Mouse (Mus musculus) megakaryocyte progenitor cell, adult 5-6 weeks (primary cell): ENCODE data around the gene Ctsh. TPM values are rescaled to one million over a fixed set of nuclear protein-coding genes. Genes with fewer than 3 reads are reported as not detected.
A peak's percentile ranks its signal among the peaks of the same experiment; 100 is the strongest.

Experiments used
- ATAC-seq: replicated peaks from 2 replicates; pipeline ENCODE4 v1.8.0; 2016; ENCODE audit warnings: mild to moderate bottlenecking, moderate TSS enrichment, inconsistent platforms; ENCODE audit not compliant: poor library complexity
- total RNA-seq, 2 experiments: library from RNA; stranded (forward) in 1 of 2; stranded (reverse) in 1 of 2; fragments of 157-497, 149-512 nt in 1 of 2; fragments of 200-1000 nt in 1 of 2; gene quantifications; 2 replicates each; pipeline versions ENCODE4 v1.2.3 to v1.2.4; 2015 to 2017

Ctsh gene
- total RNA-seq (2015), result 78.9 and 96.1 TPM in 2 replicates
- 44.7 and 52.8 TPM in 2 replicates for total RNA-seq (2017)

DNA sequence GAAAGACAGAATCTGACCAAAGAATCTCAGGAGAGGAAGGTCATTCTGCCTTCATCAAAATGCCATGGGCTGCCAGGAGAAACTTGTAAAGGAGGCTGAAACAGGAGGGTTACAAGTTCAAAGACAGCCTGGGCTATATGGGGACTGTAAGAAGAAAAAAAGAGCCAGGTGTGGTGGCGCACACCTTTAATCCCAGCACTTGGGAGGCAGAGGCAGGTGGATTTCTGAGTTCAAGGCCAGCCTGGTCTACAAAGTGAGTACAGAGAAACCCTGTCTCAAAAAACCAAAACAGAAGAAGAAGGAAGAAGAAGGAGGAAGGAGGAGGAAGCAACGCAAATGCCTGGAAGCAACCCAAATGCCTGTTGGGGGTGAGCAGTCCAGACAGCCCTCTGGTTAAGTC is at the start of gene Ctsh:
Gene Ctsh, plus strand, starts transcription at position 301 of the 400 bp plus-strand sequence.
- ATAC-seq, result no peak

DNA sequence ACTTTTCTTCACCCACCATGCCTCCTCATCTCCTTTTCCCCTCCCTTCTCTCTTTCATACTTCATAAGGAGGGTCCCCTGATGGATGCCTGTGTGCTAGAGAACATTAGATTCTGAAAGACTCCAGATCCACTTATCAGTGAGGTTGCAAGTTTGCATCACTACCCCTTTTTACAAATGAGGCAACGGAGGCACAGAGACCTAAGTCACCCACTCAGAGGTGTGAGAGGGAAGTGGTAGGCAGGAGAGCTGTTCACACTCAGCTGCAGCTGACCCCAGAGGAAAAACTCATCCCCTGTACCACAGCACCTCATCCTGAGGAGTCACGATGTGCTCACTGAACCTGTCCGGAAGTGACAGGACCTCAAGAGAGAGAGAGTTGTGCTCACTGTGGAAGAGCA is 47.5 kb upstream of the Ctsh start:
- peak; percentile 50 for ATAC-seq

DNA sequence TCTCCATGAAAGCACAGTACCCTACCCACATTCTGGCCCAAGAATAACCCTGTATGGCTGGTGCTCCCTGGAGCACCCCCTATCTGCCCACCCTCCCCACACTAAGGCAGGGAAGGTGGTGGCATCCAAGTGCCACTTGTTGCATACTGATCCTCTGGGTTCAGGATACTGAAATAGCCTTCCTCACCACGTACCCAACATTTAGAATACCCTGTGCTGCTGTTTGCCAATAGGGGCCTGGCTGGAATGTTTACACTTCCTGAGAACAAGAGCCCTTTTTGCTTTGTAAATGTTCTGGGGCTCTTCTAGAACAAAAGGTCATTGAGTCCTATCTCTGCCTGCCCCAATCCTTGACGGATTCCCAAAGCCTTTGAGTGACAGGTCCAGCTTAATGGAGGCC is 46.9 kb upstream of the Ctsh start:
- no peak for ATAC-seq

DNA sequence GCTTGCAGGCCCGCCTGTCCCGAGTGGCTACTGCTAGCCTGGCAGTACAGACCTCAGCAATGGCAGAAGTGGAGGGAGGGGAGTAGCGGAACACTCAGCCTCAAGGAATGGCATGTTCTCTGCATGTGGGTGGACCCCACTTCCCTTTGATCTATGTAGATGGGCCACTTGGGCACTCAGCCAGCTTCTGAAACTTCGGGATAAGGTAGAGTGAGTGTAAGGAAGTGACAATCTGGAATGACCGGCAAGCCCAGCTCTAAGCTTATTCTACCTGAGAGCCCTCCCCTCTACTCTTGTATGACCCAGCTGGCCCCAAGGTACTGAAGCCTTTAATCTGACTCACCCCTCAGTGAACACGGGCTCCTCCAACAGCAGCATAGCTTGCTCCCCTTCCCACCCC is 45.8 kb upstream of the Ctsh start:
- ATAC-seq, result no peak

- no peak for ATAC-seq
Measured at GRCm38 (mm10) chr9:90011849-90012248, 42.1 kb upstream of the Ctsh start.

DNA sequence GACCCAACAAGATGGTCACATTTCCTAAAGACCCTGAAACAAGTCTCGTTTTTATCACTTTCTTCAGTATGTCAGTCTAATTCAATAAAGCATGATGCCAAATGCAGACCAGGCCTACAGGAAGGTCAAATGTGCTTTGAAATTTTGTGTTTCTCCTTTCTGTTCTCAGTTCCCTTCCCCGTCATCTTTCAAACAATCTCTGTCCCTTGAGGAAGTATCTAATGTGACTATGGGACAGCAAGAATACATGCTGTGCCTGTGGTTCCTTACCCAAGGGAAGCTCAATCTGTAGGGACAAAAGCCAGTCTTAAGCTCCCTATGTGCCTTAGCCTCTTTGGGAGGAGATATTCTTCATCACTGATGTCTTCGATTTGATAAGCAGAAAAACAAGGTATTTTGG is 39.3 kb upstream of the Ctsh start:
- peak; percentile 65 for ATAC-seq

DNA sequence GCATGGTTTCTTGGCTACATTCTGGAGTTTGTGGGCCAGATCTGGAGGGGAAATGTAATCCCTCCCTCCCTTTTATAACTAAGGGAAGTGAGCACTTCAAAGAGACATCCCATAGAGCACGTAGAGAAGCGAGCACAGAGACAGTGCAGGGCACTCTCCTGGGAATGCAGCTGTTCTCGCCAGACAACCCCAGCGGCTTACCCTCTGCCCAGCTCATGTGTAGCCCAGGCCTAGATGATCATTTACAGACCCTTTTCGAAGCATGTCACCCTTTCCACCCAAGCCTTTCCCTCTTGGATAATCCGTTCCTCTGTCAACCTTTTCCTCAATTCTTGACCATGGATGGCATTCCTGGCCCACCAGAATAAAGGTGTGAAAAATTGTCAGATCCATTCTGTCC is 37.7 kb upstream of the Ctsh start:
- ATAC-seq, result no peak

DNA sequence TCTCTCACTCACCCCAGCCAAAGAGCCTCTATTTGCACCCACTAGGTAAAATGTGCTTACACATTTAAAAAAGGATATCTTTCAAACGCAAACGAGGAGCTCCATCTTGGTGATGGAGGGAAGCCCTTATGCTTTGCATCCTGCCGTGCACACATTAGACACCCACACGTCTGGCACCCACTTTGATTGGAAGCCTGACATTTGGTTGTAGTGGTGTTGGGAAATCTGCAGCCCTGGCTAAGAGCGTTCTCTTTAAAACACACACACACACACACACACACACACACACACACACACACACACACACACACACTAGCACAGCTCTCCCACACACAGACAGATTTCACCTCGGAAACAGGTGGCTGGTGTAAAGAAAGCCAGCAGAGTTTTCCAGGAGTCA is 33.1 kb upstream of the Ctsh start:
- ATAC-seq, result no peak

DNA sequence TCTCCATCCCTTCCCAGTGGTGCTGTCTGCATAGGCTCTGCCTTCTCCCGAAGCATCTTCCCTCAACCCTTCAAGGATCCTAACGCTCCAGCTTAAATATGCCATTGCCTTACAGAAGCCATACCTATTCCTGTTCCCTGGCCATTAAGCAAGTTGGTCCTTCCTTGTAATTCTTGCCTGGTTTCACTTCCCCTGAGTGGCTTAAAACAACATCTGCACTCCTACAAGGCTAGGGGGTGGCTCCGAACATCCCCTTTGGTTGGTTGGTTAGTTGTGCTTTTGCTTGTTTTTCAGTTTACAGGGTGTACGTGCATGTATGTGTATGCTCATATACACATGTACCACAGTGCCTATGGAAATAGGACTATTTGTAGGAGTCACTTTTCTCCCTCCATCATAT is 32.5 kb upstream of the Ctsh start:
- peak; percentile 83 for ATAC-seq

DNA sequence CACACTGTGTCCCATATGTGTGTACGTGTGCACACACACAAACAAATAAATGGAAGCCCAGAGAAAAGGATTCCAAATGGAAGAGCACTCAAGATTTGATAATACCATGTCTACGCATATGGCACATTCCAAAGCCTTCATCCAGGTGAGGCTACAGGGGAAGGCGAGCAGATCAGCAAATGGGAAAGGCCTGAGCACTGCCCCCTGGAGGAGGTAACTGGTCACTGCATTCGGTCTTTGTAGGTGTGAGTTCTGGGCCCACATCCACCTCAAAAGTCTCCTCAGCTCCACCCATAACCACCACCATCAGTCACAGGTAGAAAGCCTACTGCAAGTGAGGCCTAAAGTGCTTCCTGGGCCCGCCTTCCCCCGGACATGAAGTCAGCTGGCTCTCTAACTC is 26.2 kb upstream of the Ctsh start:
- ATAC-seq, result peak; percentile 66

GRCm38 (mm10) chr9:90033922-90034321 is 20.0 kb upstream of the Ctsh start:
- peak; percentile 97 for ATAC-seq

DNA sequence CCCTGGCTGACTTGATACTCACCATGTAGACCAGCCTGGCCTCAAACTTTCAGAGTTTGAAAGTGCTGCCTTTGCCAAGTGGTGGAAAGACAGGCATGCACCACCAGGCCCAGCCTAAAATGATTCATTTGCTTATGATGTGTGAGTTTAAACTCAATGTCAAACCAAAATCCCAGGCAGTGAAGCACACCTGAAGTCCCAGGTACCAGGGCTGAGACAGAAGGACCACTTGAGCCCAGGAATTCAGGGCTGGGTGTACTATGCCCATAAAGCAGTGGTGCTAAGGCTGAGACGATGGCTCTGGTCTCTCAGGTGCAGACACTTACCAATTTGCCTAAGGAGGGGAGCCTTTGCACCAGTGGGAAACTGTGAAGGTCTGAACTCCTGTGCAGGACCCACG is 18.8 kb upstream of the Ctsh start:
- ATAC-seq, result no peak

GRCm38 (mm10) chr9:90035794-90036193 is 18.2 kb upstream of the Ctsh start:
- ATAC-seq, result peak; percentile 23; the same call in 1 of the 2 replicates

DNA sequence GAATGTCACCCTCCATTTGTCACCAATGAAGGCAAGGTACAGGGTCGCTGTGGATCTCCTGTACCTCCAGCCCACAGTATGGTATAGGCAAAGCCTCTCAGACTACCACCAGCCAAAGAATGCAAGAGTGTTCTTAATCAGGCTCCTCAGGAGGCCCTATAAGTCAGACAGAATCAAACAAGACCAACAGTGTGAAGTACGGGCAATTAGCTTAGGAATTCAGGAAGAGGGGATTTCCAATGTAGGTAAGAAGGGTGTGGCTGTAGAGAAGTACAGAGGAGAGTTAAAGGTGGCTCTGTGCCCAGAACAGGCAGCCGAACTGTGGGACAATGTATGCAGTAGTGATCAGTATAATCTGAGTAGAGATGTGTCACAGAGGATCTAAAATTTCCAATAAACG is 17.6 kb upstream of the Ctsh start:
- ATAC-seq, result no peak

- no peak for ATAC-seq
Measured at GRCm38 (mm10) chr9:90038535-90038934, 15.4 kb upstream of the Ctsh start.

DNA sequence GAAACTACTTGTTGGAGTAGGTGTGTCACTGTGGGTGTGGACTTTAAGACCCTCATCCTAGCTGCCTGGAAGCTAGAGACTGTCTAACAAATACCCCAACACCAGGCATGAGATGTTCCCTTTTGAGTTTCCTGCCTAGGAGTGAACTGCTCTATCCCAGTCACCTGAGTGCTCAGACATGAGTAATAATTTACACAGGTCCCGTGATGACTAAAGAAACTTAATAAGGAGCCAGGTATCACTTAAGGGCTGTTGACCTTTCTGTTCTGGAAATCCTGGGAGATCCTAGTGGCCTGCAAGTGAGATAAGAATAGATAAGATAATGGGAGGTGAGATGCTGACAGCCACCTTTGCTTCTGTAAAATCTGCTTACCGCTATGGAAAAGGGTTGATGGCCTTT is 13.0 kb upstream of the Ctsh start:
- ATAC-seq, result no peak

DNA sequence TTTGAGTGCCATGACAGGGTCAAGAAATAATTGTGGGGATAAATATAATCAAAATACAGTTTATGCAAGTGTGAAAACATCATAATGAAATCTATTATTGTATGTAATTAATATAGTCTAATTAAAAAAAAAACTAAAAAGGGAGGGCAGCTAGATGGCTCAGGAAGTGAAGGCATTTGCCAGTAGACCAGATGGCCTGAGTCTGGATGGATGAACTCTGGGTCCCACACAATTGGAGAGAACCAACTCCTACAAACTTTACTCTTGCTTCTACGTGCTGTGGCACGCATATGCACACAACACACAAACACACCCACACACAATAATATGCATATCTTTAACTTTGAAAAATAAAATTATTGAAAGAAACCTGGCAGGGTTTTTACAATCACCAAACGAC is 12.4 kb upstream of the Ctsh start:
- no peak for ATAC-seq

GRCm38 (mm10) chr9:90042906-90043305 is 11.0 kb upstream of the Ctsh start:
- peak; percentile 100 for ATAC-seq

GRCm38 (mm10) chr9:90045191-90045590 is 8.8 kb upstream of the Ctsh start:
- ATAC-seq, result no peak

DNA sequence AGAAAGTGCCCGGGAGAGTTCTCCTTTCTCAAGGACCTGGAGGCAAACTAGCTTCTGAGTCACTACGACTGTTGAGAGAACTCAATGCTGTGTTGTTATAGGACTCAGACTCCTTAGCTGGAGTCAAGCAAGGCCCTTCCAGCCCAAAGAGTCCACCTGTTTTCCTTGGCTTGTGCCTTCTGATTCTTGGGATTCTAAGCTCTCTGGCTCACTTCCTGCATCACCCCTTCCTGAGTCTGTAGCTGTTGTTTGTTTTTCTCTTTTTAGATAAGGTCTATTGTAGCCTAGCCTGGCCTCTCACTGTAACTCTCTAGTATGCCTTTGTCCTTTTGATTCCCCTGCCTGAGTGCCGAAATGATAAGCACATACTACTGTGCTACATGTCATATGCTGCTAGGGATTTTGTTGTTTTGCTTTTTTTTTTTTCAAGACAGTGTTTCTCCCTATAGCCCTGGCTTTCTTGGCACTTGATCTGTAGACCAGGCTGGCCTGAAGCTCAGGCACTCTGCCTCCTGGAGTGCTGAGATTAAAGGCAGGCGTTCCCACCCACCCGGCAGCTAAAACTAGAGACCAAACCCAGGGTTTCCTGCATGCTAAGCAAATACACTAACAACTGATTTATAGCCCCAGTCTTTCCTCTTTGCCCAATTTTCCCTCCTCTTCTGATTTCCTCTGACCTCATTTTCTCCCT is 5.9 kb upstream of the Ctsh start:
- no peak for ATAC-seq

GRCm38 (mm10) chr9:90054371-90055145 is 606 bp downstream of the Ctsh start:
- ATAC-seq, result peak; percentile 98

DNA sequence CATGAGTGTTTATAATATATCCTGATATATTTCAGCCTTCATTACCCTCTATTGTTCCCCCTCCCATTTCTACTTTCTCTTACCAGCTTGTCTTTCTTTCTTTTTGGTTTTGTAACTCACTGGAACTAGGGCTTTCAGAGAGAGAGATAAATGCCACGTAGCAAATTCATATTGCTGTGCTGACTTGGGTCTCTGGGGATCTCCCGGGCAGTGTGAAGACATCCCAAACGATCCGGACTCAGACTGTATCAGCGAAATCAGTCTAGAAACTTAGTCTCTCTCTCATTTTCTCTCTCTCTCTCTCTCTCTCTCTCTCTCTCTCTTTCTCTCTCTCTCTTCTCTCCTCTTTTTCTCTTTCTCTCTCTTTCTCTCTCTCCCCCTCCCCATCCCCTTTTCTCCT is 1.5 kb downstream of the Ctsh start:
- ATAC-seq, result no peak

GRCm38 (mm10) chr9:90055911-90056310 is 2.0 kb downstream of the Ctsh start:
- no peak for ATAC-seq
